Mouse (Mus musculus): ENCODE data around the gene Rhpn2. TPM values are rescaled to one million over a fixed set of nuclear protein-coding genes. Genes with fewer than 3 reads are reported as not detected.

The Rhpn2 gene
- total RNA-seq, 2 experiments from 2014 or later = 1.2 to 1.3 TPM

DNA sequence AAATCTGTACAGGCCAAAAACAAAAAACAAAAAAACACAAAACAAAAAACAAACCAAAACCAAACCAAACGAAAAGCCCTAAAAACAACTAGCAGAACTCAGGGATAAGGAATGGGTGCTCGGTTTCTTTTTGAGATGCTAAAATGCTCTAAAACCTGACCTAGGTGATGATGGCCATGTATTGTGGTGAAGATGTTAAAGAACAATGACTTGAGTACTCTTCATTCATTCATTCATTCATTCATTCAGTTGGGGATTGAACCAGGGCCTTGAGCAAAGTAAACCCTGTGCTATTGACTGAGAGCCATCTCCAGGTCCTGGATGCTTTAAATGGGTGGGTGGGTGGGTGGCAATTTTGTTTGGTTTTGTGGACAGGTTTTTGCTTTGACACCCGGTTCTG is 17.2 kb downstream of the Rhpn2 start:
- Histone ChIP-seq H3K27ac (no peak overlapping the region), H3K4me3 (no peak overlapping the region)
- DNase-seq = no peak
- no peak for TF ChIP-seq CTCF (IDR thresholded peaks at IDR 0.05)
- intact Hi-C loops (cut with DNase I) = no loop called here

- H3K4me3 ChIP-seq = no peak overlapping the region
- intact Hi-C loops (cut with DNase I) = no loop called here
These were observed 19.3 kb downstream of the Rhpn2 start for GRCm38 (mm10) chr7:35353306-35353705.

DNA sequence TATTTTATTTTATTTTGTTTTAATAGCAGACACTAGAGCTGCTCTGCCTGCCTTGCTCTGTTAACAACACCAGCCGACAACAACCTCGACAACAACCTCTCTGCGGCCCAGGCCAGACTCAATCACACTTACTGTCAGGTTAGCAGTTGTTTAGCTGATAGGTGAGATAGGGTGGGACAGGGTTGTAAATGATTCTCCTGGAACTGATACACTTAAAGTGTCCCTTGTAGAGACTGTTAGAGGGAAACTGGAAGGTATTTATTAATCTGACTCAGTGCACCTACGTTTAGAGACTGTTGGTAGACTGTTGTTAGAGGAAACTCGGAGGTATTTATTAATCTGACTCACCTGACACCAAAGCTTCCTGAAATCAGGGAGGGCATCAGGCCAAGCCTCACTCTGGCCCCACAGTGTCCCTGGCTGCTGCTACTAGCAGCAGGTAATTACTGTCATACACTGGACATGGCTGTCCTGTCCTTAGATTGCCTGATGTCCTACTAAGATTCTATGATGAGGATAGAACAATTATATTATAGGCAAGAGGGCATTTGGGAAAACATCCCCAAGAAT is 21.4 kb downstream of the Rhpn2 start:
- Histone ChIP-seq H3K27ac (no peak overlapping the region), H3K4me3 (no peak overlapping the region)
- no peak for TF ChIP-seq CTCF (IDR thresholded peaks at IDR 0.05)
- intact Hi-C loops (cut with DNase I) = no loop called here
- DNase-seq = no peak

More at GRCm38 (mm10) chr7:35353306-35353705, 19.3 kb downstream of the Rhpn2 start:
- no peak for TF ChIP-seq CTCF (IDR thresholded peaks at IDR 0.05)
- H3K27ac ChIP-seq = no peak overlapping the region
- DNase-seq = no peak

DNA sequence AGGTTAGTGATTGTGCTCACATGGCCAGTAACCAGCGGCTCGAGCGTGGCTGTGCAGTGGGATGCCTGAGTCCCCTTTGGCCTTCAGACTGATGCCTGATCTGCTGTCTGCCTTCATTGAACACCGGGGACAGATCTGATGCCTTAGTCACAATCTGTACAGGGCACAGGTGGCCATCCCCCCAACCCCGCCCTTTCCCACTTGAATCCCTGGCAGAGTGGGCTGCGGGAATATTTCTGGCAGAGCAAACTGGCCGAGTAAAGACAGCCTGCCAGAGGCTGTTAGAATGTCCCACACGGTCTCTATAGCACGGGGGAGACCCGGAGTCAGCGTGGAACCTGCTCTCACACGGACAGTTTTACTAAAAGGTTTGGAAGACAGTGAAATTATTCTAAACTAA is 23.7 kb downstream of the Rhpn2 start:
- DNase-seq = no peak
- no peak for TF ChIP-seq CTCF (IDR thresholded peaks at IDR 0.05)
- intact Hi-C loops (cut with DNase I) = no loop called here
- no peak overlapping the region for H3K4me3 ChIP-seq
- H3K27ac ChIP-seq = no peak overlapping the region

GRCm38 (mm10) chr7:35362253-35362652 is 28.3 kb downstream of the Rhpn2 start:
- DNase-seq = no peak
- intact Hi-C loops (cut with DNase I) = no loop called here
- no peak overlapping the region for H3K27ac ChIP-seq
- no peak overlapping the region for H3K4me3 ChIP-seq
- no peak for TF ChIP-seq CTCF (IDR thresholded peaks at IDR 0.05)

DNA sequence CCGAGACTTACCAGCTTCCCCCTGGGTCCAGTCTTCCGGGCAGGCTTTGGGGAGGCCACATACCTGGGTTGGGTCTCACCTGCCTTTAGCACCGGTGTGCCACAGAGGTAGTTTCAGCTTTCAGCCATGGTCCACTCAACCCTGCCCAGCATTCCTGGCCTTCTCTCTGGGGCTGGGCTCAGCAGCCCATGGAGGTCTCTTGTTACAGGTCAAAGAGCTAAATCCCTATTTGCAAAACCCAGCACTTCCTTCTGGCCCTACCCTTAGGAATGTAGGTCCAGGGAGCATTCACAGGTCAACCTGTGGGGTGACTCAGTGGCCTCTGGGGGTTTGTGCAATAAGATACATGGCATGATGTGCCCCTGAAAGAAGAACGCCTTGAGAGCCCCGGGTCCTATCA is 28.9 kb downstream of the Rhpn2 start:
- no peak for DNase-seq
- no peak for TF ChIP-seq CTCF (IDR thresholded peaks at IDR 0.05)
- intact Hi-C loops (cut with DNase I) = no loop called here
- H3K4me3 ChIP-seq = no peak overlapping the region
- H3K27ac ChIP-seq = no peak overlapping the region

DNA sequence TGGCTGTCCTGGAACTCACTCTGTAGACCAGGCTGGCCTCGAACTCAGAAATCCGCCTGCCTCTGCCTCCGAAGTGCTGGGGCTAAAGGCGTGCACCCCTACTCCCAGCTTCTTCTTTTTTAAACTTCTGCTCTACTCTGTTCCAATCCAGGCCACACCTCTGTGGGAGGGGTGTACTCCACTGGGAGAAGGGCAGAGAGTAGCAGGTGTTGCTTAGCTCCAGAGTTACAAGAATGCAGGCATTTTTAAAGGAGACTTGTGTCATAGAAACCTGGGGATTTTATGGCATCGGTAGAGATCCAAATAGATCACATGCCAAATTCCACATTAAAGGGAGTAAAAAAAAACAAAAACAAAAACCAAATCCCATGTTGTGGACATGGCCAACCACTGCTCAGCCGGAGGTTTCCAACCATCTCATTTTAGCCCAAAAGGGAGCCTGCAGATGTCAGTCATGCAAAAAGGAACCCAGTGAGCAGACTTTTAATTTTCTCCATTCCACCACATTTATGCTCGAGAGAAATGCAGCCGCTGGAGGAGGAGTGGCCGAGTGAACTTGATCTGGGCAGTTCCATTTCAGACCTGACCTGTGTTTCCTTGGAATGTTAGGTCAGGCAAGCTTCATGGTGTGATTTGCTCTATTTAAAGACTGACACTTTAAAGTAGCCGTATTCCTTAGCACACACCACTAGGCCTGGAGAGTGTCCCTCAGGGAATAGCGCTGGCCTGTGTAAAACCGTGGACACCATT is 31.4 kb downstream of the Rhpn2 start:
- H3K27ac ChIP-seq = peak overlapping the region; percentile 53
- intact Hi-C loops (cut with DNase I) = no loop called here
- DNase-seq = no peak
- H3K4me3 ChIP-seq = no peak overlapping the region
- TF ChIP-seq CTCF (IDR thresholded peaks at IDR 0.05) = no peak

DNA sequence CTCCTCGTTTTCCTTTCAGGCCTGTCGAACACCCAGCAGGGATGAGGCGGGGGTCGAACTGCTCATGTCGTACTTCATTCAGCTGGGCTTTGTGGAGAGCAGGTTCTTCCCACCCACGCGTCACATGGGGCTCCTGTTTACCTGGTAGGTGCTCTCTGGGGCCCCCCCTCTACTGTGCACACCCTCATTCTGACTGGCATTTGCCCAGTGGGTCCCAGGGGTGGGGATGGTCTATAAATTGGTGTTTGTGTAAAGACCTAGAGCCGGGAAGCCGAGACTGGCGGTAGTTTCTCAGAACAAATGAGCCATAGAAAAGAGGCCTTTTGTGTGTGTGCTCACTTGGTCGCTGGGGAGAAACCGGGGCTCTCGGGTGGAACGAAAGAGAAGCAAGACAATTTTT is 37.1 kb downstream of the Rhpn2 start:
- no peak overlapping the region for H3K27ac ChIP-seq
- no peak overlapping the region for H3K4me3 ChIP-seq
- DNase-seq = no peak
- intact Hi-C loops (cut with DNase I) = no loop called here
- no peak for TF ChIP-seq CTCF (IDR thresholded peaks at IDR 0.05)

DNA sequence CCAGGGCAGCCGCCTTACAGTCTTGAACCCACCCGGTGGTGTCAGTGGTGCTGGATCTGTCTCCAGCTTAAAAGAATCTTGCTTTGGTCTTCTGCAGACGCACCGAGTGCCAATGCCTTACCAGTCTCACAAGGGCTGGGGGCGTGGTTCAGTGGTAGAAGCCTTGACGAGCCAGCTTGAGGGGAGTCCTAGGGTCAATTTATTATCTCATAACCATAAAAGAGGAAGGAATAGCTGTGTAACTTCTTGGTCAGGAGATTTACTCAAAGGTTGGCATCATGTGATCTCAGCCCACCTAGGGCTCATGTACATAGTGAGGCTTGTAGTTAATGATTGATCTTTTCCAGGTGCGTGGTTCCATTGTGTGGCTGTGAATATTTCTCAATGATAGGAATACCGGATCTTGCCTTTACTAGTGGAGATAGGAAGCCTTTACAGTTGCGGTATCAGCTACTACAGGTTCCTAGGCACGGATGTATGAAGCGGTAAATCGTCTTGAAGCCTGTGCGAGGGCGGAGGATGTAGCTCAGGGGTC is 38.6 kb downstream of the Rhpn2 start:
- Histone ChIP-seq H3K4me3 (no peak overlapping the region), H3K27ac (no peak overlapping the region)
- TF ChIP-seq CTCF (IDR thresholded peaks at IDR 0.05) = no peak
- intact Hi-C loops (cut with DNase I) = no loop called here
- DNase-seq = no peak

- DNase-seq = no peak
- no peak for TF ChIP-seq CTCF (IDR thresholded peaks at IDR 0.05)
- H3K4me3 ChIP-seq = no peak overlapping the region
- H3K27ac ChIP-seq = no peak overlapping the region
- intact Hi-C loops (cut with DNase I) = no loop called here
These were observed 39.4 kb downstream of the Rhpn2 start for GRCm38 (mm10) chr7:35373146-35373989.

DNA sequence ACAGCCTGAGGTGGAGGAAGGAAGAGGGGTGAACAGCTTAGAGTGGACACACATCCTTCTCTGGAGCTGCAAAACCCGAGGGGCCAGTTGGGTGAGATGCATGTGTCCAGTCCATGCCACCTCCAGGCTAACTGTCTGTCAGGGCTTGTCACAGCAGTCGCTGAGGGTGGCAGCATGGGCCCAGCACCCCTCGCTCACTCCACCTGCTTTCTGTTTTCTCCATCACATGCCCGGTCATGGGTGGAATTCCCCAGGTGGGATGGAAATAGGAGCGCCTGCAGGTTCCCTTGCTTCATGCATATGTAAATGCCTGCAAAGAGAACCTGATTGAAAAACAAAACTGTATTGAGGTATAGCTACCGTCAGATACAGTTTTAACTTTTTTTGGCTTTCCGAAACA is 40.3 kb downstream of the Rhpn2 start:
- Histone ChIP-seq H3K4me3 (no peak overlapping the region), H3K27ac (no peak overlapping the region)
- no peak for TF ChIP-seq CTCF (IDR thresholded peaks at IDR 0.05)
- no peak for DNase-seq
- intact Hi-C loops (cut with DNase I) = no loop called here

DNA sequence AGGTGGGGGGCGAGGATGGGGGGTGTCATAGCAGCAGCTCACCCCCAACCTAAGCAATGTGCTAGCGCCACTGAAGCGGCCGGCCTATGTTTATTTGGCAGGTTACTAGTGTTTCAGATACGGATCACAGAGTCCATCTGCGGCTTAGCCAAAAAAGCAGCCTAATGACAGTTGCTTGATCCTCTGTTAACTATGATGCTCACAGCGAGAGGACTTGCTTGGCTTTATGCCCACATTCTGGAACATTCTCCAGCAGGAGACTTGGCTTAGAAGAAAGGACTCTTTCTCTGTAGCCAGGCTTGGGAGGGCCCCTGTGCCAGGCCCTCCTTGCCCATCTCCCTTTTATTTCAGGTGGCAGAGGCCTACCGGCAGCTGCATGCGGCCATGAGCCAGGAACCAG is 42.7 kb downstream of the Rhpn2 start:
- no peak overlapping the region for H3K4me3 ChIP-seq
- no peak for DNase-seq
- no peak overlapping the region for H3K27ac ChIP-seq
- no peak for TF ChIP-seq CTCF (IDR thresholded peaks at IDR 0.05)
- intact Hi-C loops (cut with DNase I) = no loop called here
